Mouse (Mus musculus): ENCODE measurements around the gene Ephb2. TPM values are rescaled to one million over a fixed set of nuclear protein-coding genes. Genes with fewer than 3 reads are reported as not detected.

The Ephb2 gene
- total RNA-seq, 1 experiment = 15.5 TPM

DNA sequence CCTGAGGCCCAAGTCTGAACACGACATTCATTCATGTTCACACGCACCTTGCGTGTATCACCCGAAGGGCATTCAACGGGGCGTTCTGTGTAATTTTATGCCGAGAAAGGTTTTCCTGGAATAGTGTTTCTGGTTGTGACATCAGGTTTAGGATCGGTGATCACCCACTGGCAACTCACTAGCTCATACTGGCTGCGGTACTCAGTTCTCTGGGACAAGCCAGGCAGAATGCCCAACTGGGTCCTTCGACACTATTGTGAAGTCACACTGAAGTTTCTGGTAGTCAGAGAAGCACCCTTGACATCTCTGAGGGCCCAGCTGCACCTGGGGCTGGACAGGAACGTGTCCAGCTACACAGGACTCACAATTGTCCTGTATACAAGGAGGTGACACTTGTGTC is 132.4 kb downstream of the Ephb2 start:
- H3K27ac ChIP-seq (ENCODE audit: insufficient read depth, low read depth, low read length, poor library complexity, severe bottlenecking) = no peak overlapping the region
- H3K4me3 ChIP-seq (ENCODE audit: insufficient read depth in 1 of 2, low read depth in 1 of 2, low read length in 2 of 2, poor library complexity in 1 of 2, severe bottlenecking in 1 of 2) = no peak overlapping the region

DNA sequence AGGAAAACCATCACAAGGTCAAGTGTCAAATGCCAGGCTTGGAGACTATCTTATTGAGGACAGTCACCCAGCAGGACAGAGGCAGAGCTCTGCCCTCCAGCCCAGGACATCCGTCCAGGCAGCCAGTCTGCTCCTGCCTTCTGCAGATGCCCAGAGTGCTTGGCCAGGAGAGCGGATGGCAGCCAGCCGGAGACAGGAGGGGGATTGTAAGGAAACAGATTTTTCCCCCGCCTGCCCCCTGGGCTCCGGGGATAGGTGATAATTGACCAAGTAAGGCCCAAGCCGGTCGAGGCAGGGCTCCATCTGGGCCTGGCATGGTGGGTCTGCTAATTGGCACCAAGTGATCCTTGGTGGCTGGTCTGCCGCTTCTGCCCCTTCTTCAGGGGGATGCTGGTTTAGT is 133.3 kb downstream of the Ephb2 start:
- DNase-seq (ENCODE audit: low read depth, low spot score) = no peak
- TF ChIP-seq CHD2 (IDR thresholded peaks at IDR 0.05; ENCODE audit: low read depth, low read length) (no peak), ZC3H11A (IDR thresholded peaks at IDR 0.05; ENCODE audit: borderline replicate concordance, low read depth, low read length) (no peak)
- no peaks in the 10 kb centered on the region for H3K36me3 ChIP-seq (ENCODE audit: control insufficient read depth, insufficient read depth, low read length, poor library complexity, severe bottlenecking)
- H3K27ac ChIP-seq (ENCODE audit: insufficient read depth, low read depth, low read length, poor library complexity, severe bottlenecking) = no peak overlapping the region
- H3K9me3 ChIP-seq (ENCODE audit: control insufficient read depth, insufficient read depth, low read depth, low read length) = no peaks in the 10 kb centered on the region
- no peak overlapping the region for H3K4me3 ChIP-seq (ENCODE audit: insufficient read depth in 1 of 2, low read depth in 1 of 2, low read length in 2 of 2, poor library complexity in 1 of 2, severe bottlenecking in 1 of 2)
- peaks cover 0 to 4% of the 10 kb centered on the region in 2 experiments; a peak in 1 of 4 replicates for H3K4me1 ChIP-seq (ENCODE audit: control insufficient read depth in 2 of 2, insufficient read depth in 2 of 2, low read length in 2 of 2, poor library complexity in 1 of 2)
- H3K9ac ChIP-seq (ENCODE audit: insufficient read depth, low read depth, low read length, poor library complexity, severe bottlenecking) = no peak overlapping the region
- in situ Hi-C loops (cut with MboI; ENCODE audit: low sequenced_read_pairs in 2 of 2, unreplicated experiment in 2 of 2) = no loop called here

More for the DNA sequence above, 132.4 kb downstream of the Ephb2 start:
- in situ Hi-C loops (cut with MboI; ENCODE audit: low sequenced_read_pairs in 2 of 2, unreplicated experiment in 2 of 2) = no loop called here
- DNase-seq (ENCODE audit: low read depth, low spot score) = no peak
- H3K36me3 ChIP-seq (ENCODE audit: control insufficient read depth, insufficient read depth, low read length, poor library complexity, severe bottlenecking) = no peaks in the 10 kb centered on the region
- TF ChIP-seq ZC3H11A (IDR thresholded peaks at IDR 0.05; ENCODE audit: borderline replicate concordance, low read depth, low read length) = no peak
- no peak for TF ChIP-seq ZNF384 (IDR thresholded peaks at IDR 0.05; ENCODE audit: low read depth, low read length)
- no peak for TF ChIP-seq CHD2 (IDR thresholded peaks at IDR 0.05; ENCODE audit: low read depth, low read length)
- no peak for TF ChIP-seq MAFK (IDR thresholded peaks at IDR 0.05; ENCODE audit: insufficient read depth, low read depth, low read length)
- no peak for TF ChIP-seq HCFC1 (IDR thresholded peaks at IDR 0.05; ENCODE audit: borderline replicate concordance, insufficient read depth, low read length)
- H3K9ac ChIP-seq (ENCODE audit: insufficient read depth, low read depth, low read length, poor library complexity, severe bottlenecking) = no peak overlapping the region
- H3K4me1 ChIP-seq (ENCODE audit: control insufficient read depth in 2 of 2, insufficient read depth in 2 of 2, low read length in 2 of 2, poor library complexity in 1 of 2) = peaks cover 0 to 4% of the 10 kb centered on the region in 2 experiments; a peak in 1 of 4 replicates
- no peaks in the 10 kb centered on the region for H3K9me3 ChIP-seq (ENCODE audit: control insufficient read depth, insufficient read depth, low read depth, low read length)

DNA sequence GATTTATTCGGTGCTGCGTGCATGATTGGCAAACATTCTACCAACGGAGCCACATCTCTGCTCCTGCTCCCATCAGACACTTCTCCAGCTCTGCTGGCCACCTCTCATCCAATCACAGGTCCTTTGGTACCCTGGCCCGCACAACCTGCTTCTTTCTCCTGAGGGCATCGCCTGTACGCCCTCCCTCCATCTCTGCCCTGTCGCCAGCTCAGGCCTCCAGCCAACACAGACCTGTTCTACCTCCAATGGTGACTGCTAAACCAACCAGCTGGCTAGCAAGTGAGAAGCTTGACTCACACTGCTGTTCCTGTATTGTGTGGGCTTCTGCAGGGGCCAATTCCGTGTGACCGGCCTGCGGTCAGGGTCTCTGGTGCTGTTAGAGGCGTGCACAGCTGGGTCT is 134.6 kb downstream of the Ephb2 start:
- H3K4me1 ChIP-seq (ENCODE audit: control insufficient read depth in 2 of 2, insufficient read depth in 2 of 2, low read length in 2 of 2, poor library complexity in 1 of 2) = peaks cover 0 to 4% of the 10 kb centered on the region in 2 experiments; a peak in 1 of 4 replicates

DNA sequence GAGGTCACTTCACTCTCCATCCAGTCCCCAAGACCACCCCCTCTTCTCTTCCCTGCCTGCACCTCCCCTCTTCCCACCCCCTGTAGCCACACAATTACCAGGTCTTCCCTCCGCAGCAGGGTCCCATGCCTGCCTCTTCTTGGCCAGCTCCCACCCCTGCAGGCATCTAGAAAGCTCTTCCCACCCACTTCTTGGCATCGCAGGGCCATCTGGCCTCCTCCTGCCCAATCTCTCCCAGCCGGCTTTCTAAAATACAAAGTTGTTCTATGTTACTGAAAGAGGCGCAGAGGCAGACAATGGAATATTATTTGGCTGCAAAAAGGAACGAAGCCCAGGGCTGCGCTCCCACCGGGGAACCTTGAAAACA is 136.7 kb downstream of the Ephb2 start:
- H3K4me1 ChIP-seq (ENCODE audit: control insufficient read depth in 2 of 2, insufficient read depth in 2 of 2, low read length in 2 of 2, poor library complexity in 1 of 2) = peaks cover 0 to 4% of the 10 kb centered on the region in 2 experiments; a peak in 1 of 4 replicates
- no peak for TF ChIP-seq CHD2 (IDR thresholded peaks at IDR 0.05; ENCODE audit: low read depth, low read length)
- no peak for TF ChIP-seq MAFK (IDR thresholded peaks at IDR 0.05; ENCODE audit: insufficient read depth, low read depth, low read length)
- TF ChIP-seq HCFC1 (IDR thresholded peaks at IDR 0.05; ENCODE audit: borderline replicate concordance, insufficient read depth, low read length) = no peak
- no peak for TF ChIP-seq ZNF384 (IDR thresholded peaks at IDR 0.05; ENCODE audit: low read depth, low read length)
- no peak for TF ChIP-seq ZC3H11A (IDR thresholded peaks at IDR 0.05; ENCODE audit: borderline replicate concordance, low read depth, low read length)
- H3K36me3 ChIP-seq (ENCODE audit: control insufficient read depth, insufficient read depth, low read length, poor library complexity, severe bottlenecking) = peaks cover 2% of the 10 kb centered on the region; the same call in 1 of the 2 replicates
- DNase-seq (ENCODE audit: low read depth, low spot score) = no peak
- H3K9me3 ChIP-seq (ENCODE audit: control insufficient read depth, insufficient read depth, low read depth, low read length) = no peaks in the 10 kb centered on the region
- in situ Hi-C loops (cut with MboI; ENCODE audit: low sequenced_read_pairs in 2 of 2, unreplicated experiment in 2 of 2) = no loop called here
- H3K4me3 ChIP-seq (ENCODE audit: insufficient read depth in 1 of 2, low read depth in 1 of 2, low read length in 2 of 2, poor library complexity in 1 of 2, severe bottlenecking in 1 of 2) = no peak overlapping the region
- H3K9ac ChIP-seq (ENCODE audit: insufficient read depth, low read depth, low read length, poor library complexity, severe bottlenecking) = no peak overlapping the region
- no peak overlapping the region for H3K27ac ChIP-seq (ENCODE audit: insufficient read depth, low read depth, low read length, poor library complexity, severe bottlenecking)

More for the DNA sequence above, 134.6 kb downstream of the Ephb2 start:
- no peak for DNase-seq (ENCODE audit: low read depth, low spot score)
- Histone ChIP-seq H3K27ac (ENCODE audit: insufficient read depth, low read depth, low read length, poor library complexity, severe bottlenecking) (no peak overlapping the region), H3K9me3 (ENCODE audit: control insufficient read depth, insufficient read depth, low read depth, low read length) (no peaks in the 10 kb centered on the region), H3K4me3 (ENCODE audit: insufficient read depth in 1 of 2, low read depth in 1 of 2, low read length in 2 of 2, poor library complexity in 1 of 2, severe bottlenecking in 1 of 2) (no peak overlapping the region), H3K36me3 (ENCODE audit: control insufficient read depth, insufficient read depth, low read length, poor library complexity, severe bottlenecking) (no peaks in the 10 kb centered on the region), H3K9ac (ENCODE audit: insufficient read depth, low read depth, low read length, poor library complexity, severe bottlenecking) (no peak overlapping the region)
- in situ Hi-C loops (cut with MboI; ENCODE audit: low sequenced_read_pairs in 2 of 2, unreplicated experiment in 2 of 2) = no loop called here
- TF ChIP-seq ZC3H11A (IDR thresholded peaks at IDR 0.05; ENCODE audit: borderline replicate concordance, low read depth, low read length) (no peak), CHD2 (IDR thresholded peaks at IDR 0.05; ENCODE audit: low read depth, low read length) (no peak), ZNF384 (IDR thresholded peaks at IDR 0.05; ENCODE audit: low read depth, low read length) (no peak), HCFC1 (IDR thresholded peaks at IDR 0.05; ENCODE audit: borderline replicate concordance, insufficient read depth, low read length) (no peak), MAFK (IDR thresholded peaks at IDR 0.05; ENCODE audit: insufficient read depth, low read depth, low read length) (no peak)

Data from ES-E14 (cell line).